Mouse (Mus musculus): ENCODE measurements around the gene Slc52a3.

Slc52a3 gene

DNA sequence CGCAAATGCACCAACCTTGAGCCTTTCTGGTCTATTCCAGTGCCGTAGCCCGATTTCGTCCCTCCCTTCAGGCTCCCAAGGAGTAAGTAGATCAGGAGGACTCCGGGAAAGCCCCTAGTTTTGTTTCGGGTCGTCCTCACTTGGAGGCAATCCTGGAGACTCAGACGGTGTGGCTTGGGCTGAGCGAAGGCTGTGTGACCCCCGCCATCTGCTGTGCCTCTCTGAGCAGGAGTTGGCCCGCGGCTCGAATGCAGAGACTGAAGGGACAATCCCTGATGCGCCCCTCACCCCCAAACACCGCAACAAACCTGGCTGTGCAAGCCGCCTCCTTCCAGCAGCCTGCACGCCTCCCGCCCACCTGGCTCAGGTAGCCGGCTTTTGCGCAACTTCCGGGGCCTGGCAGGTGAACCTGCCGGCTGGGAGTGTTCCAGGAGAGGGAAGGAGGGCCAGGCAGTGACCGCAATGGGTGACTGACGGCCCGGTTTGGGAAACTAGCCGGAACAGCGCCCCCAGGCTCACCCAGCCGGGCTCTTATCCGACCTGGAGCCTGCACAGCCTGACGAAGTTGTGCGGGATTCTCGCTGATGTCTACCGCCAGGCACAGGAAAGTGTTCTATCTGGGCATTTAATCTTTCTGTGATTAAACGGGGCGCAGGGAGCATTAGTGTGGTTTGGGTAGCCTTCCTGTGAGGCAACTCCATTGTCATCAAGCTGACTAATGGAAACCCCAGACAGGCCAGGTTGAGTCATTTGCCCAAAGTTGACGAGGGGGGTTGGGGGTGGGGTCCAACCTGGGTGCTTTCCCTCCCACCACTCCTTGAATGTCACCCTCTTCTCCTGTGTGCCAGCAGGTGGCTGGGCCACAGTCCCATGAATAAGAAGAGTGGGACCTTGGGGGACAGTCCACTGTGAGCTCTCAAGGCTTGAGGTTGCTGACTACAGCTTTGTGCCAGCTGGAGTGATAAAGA, 22.4 kb upstream of the Slc52a3 start:
- DNase-seq, result peak; percentile 85 to 87

DNA sequence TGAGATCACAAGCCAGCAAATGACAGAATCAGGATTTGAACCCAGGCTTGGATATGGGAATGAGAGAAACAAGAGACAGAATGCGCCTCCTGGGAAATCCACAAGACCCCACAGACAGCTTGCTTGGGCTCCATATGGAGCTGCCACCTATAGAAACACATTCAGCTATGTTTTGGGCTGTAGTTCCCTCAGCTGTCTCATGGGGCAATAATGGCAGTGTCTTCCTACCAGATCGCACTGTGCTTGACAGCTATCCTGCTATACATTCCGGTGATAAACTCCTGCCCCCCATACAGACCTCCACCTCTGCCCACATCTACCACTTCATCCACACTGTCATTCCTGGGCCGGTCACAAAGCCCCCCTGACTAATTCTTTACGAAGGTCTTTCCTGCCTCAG, 21.0 kb upstream of the Slc52a3 start:
- DNase-seq, result no peak

DNA sequence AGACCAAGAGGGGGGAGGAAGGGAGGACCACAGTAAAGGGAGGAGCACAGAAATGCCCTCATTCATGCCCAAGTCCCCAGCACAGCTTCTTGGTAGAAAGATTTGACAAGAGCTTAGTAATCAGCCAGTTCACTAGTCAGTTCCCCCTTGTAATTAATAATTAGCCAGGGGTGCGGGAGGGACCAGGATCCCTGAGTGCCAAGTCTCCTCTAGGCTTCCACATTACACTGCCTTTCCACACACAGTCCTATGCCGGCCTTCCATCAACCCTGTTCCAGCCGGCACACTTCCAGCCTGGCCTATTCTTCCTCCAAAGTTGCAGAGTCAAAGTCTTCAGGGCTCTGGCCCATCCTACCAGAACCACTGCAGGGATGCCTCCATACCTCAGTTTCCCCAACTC, 20.2 kb upstream of the Slc52a3 start:
- peak; percentile 73 to 91 for DNase-seq

DNA sequence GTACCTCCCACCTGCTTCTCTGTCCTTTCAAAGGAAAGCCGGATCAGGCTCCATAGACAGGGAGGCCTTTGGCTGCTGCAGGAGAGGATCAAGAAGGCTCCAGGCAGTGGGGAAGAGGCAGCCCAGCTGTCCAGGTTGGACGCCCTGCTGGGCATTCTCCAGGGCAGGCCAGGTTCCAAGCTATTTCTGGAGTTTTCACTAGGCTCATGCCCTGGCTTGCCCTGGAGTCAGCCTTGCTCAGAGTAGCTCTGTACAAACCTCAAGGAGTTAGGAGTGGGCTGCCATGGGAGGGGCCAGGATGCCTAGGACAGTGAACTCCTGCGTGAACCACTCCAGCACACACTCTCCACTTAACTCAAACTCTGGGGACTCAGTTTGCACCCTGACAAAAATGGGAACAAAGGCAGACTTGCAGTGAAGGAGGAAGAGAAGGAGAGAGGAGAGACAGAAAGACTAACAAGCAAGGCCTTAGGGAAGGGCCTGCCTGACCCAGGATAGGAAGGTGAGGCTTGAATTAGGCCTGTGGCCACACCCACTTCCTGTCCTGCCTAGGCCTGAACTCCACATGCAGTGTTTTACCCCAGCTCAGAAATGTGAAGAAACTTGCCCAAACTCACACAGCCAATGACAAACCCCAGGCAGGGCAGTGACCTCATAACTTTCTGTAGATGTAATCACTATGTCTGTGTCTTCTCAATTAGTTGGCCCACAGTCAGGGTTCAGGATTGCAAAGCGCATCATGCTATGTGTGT, 18.4 kb upstream of the Slc52a3 start:
- DNase-seq, result peak in 1 of 2 experiments; percentile 44

DNA sequence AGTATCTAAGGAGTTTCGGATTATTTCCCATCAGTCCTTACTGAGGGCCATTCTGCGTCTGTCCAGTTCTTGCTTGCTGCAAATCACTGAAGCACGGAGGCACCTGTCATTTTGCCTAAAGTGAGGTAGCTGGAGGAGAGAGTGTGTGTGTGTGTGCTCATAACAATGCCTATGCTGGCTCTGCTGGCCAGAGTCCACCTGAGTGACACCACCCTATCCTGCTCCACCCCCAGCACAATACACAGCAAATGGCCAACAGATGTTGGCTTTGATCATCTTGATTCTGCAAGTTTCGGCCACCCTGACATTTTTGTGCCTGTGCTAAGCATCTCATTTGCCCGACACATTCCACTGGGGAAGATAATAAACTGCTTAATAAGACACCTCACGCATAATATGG, 17.8 kb upstream of the Slc52a3 start:
- peak; percentile 56 to 66 for DNase-seq

DNA sequence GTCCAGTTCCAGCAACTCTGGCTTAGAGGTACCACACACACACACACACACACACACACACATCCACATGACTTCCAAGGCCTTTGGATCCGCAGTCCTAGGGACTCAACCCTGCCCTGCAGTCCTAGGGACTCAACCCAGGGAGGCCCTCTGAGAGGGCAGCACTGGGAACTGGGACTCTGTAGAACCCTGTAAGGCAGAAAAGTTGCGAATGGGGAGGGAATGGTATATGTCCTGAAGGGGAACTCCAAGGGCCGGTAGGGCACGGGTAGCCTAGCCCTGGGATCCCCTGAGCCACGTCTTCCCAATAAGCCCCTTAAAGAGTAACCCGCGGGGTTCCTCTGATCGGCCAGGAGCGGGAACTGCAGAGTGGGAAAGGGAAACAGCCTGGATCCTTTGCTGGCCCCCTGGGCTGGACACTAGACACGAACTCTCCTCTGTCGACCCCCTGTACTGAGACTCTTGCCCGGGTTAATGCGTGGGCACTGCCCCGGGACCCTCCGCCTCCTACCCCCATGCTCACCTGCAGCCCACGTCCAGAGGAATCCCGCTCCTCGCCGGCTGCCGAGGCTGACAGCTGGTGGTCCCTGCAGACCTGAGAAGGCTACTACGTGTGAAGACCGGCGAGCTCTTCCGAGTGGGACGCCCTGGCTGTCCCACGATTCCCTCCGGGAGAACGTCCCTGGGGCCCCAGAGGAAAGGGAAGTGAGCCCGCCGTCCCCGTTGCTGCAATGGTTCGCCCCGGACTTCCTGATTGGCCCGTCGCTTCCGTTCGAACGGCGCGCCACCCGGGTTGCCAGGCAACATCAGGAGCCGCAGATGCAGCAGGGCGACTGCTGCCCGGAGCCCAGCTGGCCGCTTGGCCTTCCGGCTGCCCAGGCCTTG, 16.6 kb upstream of the Slc52a3 start, which contains the start of gene Fam110a:
TSS of gene Fam110a (minus strand) at position 750 of the 885 bp plus-strand sequence.
- peak; percentile 97 to 98 for DNase-seq

DNA sequence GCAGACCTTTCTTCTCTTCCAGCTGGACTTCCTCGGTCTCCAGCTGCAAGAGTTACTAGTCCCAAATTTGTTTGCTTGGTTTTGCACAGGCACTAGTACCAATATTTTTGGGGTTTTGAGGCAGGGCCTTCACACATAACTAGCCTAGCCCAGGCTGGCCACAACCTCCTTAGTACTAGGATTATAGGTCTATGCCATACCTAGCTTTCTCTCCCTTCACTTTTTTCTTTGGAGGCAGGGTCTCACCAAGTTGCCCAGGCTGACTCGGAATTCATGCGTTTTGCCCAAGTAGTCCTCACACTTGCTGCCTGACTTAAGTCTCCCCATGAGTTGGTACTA, 16.0 kb upstream of the Slc52a3 start:
- no peak for DNase-seq

DNA sequence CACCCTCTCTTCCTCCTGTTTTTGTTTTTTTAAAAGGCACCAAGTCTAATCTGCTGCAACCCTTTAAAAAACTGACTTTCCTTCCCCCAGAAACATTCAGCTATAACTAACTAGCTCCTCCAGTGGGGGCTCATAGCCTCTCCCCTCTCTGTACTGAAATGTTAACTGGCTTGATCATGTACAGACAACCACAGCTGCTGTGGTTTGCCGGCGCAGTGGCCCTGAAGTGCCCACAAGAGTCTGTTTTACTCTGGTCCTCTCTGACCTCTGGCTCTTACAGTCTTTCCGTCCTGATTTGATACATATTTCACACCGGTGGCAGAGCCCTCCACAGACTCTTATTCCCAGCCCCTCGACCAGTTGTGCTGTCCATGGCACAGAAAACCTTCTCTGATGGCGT, 15.0 kb upstream of the Slc52a3 start:
- no peak for DNase-seq

DNA sequence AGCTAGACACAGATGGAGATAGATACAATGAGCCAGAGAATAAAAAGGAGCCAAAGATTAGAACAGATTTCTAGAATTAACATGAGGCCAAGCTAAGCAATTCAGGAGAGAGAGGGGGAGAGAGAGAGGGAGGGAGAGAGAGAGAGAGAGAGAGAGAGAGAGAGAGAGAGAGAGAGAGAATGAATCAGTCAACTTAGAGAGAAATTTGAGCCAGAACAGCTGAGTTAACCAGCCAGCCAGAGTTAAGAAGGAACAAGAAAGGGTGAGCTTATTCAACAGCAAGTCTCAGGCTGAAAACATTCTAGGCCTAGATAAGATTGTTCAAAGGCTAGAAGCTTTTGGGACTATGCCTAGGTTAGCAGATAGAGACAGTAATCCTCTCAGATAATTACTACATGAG, 13.8 kb upstream of the Slc52a3 start:
- no peak for DNase-seq

DNA sequence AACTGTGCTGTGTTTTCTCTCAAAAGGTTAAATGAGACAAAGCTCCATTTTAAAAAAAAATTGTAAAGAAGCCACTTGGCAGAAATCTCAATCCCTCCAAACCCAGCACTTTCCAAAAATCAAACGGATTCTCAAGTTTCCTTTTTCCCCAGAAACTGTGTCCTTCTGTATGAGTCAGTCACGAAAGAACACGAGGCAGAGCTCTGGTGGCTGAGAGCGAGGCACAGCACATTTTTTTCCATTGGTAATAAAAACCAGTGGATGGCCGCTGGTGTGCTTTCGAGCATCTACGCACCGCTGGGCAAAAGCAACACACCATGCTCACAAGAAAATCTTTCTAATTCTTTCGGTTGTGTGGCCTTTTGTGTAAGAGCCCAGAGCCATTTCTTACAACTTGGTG, 12.3 kb upstream of the Slc52a3 start:
- DNase-seq, result no peak

DNA sequence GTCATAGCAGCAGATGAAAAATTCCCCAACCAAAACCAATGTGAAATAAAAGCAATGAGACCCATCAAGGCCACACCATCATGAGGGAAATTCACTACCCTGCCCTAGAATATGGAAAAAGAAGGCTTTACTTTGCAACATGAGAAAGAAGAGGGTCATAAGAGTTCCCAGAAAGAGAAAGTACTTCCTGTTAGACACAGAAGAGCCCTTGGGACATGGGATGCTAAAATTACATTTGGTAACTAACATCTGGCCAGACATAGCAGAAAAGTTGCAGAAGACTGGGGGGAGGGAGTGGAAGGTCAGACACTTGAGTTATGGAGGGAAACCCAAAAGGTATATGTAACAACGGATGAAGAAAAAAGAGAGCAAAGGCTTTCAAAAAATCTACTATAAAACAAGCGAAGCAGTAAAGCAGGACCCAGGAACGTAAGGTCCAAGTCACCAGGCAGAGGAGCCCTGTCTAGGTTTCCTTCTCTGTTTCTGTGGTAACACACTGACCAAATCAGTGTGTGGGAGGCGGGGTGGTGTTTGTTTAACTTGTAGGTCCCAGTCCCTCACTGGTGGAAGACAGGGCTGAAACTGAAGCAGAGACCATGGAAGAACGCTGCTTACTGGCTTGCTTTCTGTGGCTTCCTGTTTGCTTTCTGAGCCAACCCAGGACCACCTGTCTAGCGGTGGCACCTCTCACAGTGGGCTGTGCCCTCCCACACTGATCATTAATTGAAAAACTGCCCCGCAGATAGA, 10.7 kb upstream of the Slc52a3 start:
- no peak for DNase-seq

DNA sequence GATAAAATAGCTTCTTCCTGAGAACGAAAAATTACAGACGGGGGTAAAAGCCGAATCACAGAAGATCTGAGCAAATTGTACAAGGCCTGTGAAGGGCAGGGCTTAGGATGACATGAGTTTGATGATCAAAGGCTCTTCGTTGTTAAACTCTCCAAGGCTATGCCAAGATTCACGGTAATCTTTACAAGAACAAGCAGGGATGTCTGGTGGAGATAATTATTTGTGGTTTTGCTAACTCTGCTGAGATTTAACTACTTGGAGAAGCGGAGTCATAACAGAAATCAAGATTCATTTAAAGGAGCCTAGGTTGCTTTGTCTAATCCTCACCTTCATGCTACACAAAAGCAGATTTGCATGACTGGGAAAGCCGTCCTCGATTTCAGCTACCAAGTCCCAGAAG, 9.4 kb upstream of the Slc52a3 start:
- no peak for DNase-seq

DNA sequence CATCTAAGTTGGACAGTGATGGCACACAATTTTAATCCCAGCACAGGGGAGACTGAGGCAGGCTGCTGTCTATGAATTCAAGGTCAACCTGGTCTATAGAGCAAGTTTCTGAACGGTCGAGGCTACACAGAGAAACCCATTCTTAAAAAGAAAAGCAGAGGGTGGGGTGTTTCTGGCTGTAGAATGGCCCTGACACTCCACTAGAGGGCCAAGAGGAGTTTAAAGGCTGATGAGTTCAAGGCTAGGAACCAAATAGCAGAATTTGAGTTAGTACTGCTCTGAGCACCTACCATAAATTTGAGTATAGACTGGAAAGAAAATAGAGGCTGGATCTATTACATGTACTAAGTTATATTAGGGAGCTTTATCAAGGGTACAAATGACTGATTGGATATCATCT, 7.3 kb upstream of the Slc52a3 start:
- no peak for DNase-seq

DNA sequence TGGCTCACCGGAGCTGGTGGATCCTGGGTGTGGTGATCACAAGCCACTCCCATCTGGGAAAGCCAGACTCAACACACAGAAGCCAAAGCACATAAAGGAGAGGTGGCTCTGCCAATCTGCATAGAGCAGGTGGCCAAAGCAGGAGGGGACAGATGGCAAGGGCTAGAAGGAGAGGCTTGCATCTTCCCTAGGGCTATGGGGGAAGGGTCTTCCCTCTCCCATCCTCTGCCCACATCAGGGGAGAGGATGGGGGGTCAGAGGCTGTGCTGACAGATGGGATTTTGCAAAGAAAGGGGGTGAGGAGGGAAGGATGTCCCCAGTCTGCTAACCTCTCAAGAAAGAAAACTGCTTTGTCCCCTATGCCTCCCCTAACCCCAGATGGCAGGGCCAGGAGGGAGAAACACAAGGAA, 5.3 kb upstream of the Slc52a3 start:
- DNase-seq, result no peak

DNA sequence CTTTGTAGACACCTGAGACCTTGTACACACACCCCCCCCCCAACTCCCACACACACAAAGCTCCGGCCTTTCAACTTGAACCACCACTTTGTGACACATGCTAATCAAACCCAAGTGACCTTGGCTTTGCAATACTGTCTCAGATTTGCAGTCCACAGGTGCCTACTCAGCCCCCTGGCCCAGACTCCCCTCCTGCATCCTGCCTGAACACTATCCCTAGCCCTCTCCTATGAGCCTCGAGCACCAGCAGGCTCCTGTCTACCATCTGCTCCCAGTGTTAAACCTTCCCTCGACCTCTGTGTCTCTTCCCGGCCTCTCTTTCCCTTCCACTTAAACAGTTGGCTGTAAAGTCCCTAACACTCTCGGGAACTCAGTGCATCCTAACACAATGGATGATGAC, 4.9 kb upstream of the Slc52a3 start:
- DNase-seq, result no peak

DNA sequence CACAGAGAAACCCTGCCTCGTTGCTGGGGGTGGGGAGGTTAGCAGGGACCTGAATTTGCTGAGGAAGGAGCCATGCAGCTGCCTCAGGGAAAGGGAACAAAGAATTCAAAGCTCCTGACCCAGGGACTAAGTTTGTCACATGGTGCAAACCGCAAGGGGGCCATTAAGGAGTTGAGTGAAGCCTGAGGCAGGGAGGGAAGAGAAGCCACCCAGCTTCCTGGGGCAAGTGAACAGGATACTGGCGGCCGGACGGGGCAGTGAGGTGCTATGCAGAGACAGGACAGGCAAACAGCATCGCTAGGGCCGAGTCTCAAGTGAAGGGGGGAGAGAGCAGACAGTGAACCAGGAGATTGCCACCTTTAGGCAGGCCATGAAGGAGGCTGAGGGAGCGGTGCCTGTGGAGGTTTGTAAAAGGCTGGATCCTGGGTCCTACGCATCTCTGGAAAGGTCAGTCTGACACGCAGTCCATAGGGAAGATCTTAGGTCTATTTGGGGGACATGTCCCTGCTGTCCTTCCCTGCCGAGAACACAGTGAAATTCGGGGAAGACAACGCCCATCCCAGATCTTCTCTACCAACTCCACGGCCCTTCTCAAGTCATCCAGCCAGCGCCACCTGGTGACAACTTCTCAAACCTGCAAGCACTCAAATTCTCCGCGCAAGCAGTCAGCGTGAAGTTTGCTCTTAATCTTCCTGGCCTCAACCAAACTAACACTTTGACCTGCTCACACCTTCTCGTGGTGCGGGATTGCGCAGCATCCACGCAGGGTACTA, 1.8 kb upstream of the Slc52a3 start:
- peak; percentile 75 to 91 for DNase-seq

DNA sequence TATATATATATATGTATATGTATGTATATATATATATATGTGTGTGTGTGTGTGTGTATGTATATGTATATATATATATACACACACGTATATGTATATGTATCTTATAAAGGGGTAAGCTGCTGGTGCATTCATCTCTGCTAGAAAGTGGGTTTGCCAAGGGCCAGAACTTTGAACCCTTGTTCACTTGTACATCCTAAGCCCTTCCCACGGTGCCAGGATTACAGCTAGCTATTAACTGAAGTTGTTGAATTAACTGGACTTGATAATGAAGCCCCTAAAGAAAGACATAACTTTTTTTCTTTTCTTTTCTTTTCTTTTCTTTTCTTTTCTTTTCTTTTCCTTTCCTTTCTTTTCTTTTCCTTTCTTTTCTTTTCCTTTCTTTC, 872 bp downstream of the Slc52a3 start:
- DNase-seq, result peak; percentile 70 to 84

DNA sequence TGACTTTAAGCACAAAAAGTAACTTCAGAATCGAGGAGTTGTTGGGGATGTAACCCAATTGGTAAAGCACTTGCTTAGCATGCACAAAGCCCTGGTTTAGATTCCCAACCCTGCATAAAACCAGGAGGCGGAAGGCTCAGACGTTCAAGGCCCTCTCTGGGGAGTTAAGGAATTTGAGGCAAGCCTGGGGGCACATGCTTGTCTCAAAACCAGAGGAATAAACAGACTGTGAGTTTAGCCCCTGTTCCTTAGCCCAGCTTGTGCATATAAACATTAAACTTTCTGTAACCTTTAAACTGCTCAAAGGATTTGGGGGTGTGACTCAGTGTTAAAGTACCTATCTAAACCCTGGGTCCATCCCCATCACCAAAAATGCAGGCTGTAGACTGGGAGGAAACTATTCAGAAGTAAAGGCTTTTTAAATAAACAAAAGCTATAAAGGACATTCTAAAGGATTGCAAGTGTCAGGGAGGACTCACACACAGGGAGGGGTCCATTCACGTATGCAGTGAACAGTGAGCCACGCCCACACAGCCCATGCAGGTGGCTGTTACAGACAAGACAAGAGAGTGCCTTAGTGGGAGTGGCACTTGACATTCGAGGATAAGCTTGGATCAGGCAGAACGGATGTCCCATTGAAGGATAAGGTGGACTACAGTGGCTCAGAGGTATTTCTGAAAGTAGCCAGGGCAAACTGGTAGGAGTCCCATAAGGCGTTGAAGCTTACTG, 1.6 kb downstream of the Slc52a3 start:
- DNase-seq, result no peak

DNA sequence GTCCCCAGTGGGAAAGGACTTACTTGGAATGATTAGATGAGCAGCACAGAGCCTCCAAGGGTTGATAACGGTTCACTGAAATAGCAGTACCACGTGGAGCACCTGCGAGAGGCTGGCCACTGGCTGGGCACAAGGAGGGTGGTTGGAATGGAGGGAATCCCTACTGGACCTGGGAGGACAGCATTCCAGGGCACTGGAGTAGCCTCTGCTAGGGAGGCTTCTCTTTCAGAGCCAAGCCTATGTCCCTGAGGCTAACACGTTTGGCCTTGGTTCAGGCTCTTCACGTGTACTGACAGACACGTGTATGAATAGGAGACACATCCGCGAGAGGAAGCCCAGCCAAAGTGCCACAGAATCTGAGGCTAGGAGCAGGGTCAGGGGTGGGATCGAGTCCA, 2.2 kb downstream of the Slc52a3 start:
- peak; percentile 54 to 70 for DNase-seq

DNA sequence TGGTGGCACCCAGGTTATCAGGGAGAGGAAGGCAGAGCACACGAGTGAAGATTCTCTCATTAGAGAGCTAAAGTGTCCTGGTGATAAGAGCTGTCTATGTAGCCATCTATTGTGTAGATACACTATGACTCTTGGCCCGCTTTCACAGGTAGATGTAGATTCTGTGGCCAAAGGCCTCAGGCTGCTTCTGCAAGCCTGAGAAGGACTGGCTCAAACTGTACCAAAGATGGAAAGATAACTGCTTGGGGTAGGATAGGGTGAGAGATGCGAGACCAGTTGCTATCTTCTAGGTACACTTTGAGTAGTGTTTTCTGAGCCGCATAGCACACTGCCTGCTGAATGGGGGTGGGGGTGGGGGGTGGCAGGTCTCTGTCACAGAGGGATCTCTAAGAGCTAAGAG, 2.6 kb downstream of the Slc52a3 start:
- no peak for DNase-seq

Measured in kidney, postnatal 36 days (tissue).